Mouse (Mus musculus) MEL (cell line): ENCODE results near the gene Dnajb6.

Experiments
- ETS1 ChIP-seq: IDR thresholded peaks from 2 replicates; pipeline ENCODE4 v1.6.1; 2012; ENCODE audit warnings: low read depth, mild to moderate bottlenecking, inconsistent platforms, low read length, improper control_type of control experiment, moderate library complexity
- MYB ChIP-seq: IDR thresholded peaks from 2 replicates; pipeline ENCODE4 v1.6.1; 2011; ENCODE audit warnings: mild to moderate bottlenecking, low read depth, low read length, improper control_type of control experiment
- TCF12 ChIP-seq: IDR thresholded peaks from 2 replicates; pipeline ENCODE4 v1.6.1; 2014; ENCODE audit warnings: low read depth, mild to moderate bottlenecking, inconsistent platforms, low read length, improper control_type of control experiment, moderate library complexity
- UBTF ChIP-seq: IDR thresholded peaks from 2 replicates; pipeline ENCODE4 v1.6.1; 2012; ENCODE audit warnings: low read depth, mild to moderate bottlenecking, inconsistent platforms, low read length, improper control_type of control experiment, moderate library complexity, borderline replicate concordance; ENCODE audit not compliant: insufficient read depth

- TF ChIP-seq UBTF (no peak), MYB (no peak), TCF12 (no peak), ETS1 (no peak)
These were observed 73.5 kb downstream of the Dnajb6 start for GRCm38 (mm10) chr5:29808940-29809339.
